Mouse (Mus musculus): ENCODE data around the gene Ctbp1. TPM values are rescaled to one million over a fixed set of nuclear protein-coding genes. Genes with fewer than 3 reads are reported as not detected.

Ctbp1 gene
- polyA plus RNA-seq, 1 experiment from 2014 or later: 139 TPM

- H3K9ac ChIP-seq (ENCODE audit: low read depth, low read length): peak overlapping the region; percentile 88
- peak; percentile 76 for ATAC-seq
- no peaks in the 10 kb centered on the region for H3K9me3 ChIP-seq (ENCODE audit: control insufficient read depth)
- H3K27me3 ChIP-seq (replicated peaks; ENCODE audit: control insufficient read depth, insufficient read depth, low read length): no peaks in the 10 kb centered on the region
- H3K4me3 ChIP-seq (ENCODE audit: low read depth, low read length): peak overlapping the region; percentile 71
- peak overlapping the region; percentile 95 for H3K27ac ChIP-seq (ENCODE audit: low read depth, low read length)
- peaks cover 5% of the 10 kb centered on the region; the same call in 1 of the 2 replicates for H3K4me1 ChIP-seq (replicated peaks; ENCODE audit: control insufficient read depth, insufficient read depth, low read length)
- peaks cover 1% of the 10 kb centered on the region; the same call in 1 of the 2 replicates for H3K36me3 ChIP-seq (ENCODE audit: control insufficient read depth, insufficient read depth)
- H3K4me2 ChIP-seq (replicated peaks; ENCODE audit: low read depth): peak overlapping the region; percentile 79
- under 1% methylated on average over 95 of the region's 97 CpGs for WGBS
- 0 out of 2 replicates have a peak, but pooled peaks have one; percentile 22 for TF ChIP-seq CTCF (IDR thresholded peaks at IDR 0.05; ENCODE audit: low read depth)
Observed at GRCm38 (mm10) chr5:33274085-33274952, 475 bp downstream of the Ctbp1 start.

DNA sequence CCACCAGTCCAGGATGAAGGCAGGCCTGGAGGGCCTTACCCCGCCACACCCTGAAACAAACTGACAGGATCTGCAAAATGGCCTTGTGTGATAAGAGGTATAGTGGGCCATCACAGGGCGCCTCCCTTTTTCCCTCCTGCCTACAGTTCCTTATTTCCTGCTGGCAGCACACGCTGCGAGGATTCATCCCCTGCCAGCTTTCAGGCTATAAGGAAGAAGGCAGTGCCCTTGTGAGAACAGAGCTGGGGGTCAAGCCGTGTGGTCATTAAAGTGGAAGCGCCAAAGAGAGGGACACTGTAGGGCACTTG is 1.1 kb downstream of the Ctbp1 start:
- H3K4me3 ChIP-seq (ENCODE audit: low read depth, low read length): peak overlapping the region; percentile 71
- no peaks in the 10 kb centered on the region for H3K27me3 ChIP-seq (replicated peaks; ENCODE audit: control insufficient read depth, insufficient read depth, low read length)
- H3K4me1 ChIP-seq (replicated peaks; ENCODE audit: control insufficient read depth, insufficient read depth, low read length): peaks cover 5% of the 10 kb centered on the region; the same call in 1 of the 2 replicates
- peak overlapping the region; percentile 88 for H3K9ac ChIP-seq (ENCODE audit: low read depth, low read length)
- H3K36me3 ChIP-seq (ENCODE audit: control insufficient read depth, insufficient read depth): peaks cover 7% of the 10 kb centered on the region
- peak overlapping the region; percentile 95 for H3K27ac ChIP-seq (ENCODE audit: low read depth, low read length)
- peak overlapping the region; percentile 79 for H3K4me2 ChIP-seq (replicated peaks; ENCODE audit: low read depth)
- H3K9me3 ChIP-seq (ENCODE audit: control insufficient read depth): no peaks in the 10 kb centered on the region
- no peak for TF ChIP-seq CTCF (IDR thresholded peaks at IDR 0.05; ENCODE audit: low read depth)
- WGBS: 4% methylated on average over 6 of the region's 6 CpGs
- ATAC-seq: no peak; the same call in none of the 2 replicates

GRCm38 (mm10) chr5:33272845-33273776 is 1.7 kb downstream of the Ctbp1 start:
- TF ChIP-seq CTCF (IDR thresholded peaks at IDR 0.05; ENCODE audit: low read depth): no peak
- 62% methylated on average over 7 of the region's 7 CpGs for WGBS
- Histone ChIP-seq H3K36me3 (ENCODE audit: control insufficient read depth, insufficient read depth) (peaks cover 13% of the 10 kb centered on the region), H3K9ac (ENCODE audit: low read depth, low read length) (no peak overlapping the region), H3K27ac (ENCODE audit: low read depth, low read length) (peak overlapping the region; percentile 95; the same call in 1 of the 2 replicates), H3K4me3 (ENCODE audit: low read depth, low read length) (peak overlapping the region; percentile 71), H3K4me2 (replicated peaks; ENCODE audit: low read depth) (peak overlapping the region; percentile 79), H3K27me3 (replicated peaks; ENCODE audit: control insufficient read depth, insufficient read depth, low read length) (no peaks in the 10 kb centered on the region), H3K4me1 (replicated peaks; ENCODE audit: control insufficient read depth, insufficient read depth, low read length) (peaks cover 5% of the 10 kb centered on the region; the same call in 1 of the 2 replicates), H3K9me3 (ENCODE audit: control insufficient read depth) (no peaks in the 10 kb centered on the region)
- ATAC-seq: no peak

DNA sequence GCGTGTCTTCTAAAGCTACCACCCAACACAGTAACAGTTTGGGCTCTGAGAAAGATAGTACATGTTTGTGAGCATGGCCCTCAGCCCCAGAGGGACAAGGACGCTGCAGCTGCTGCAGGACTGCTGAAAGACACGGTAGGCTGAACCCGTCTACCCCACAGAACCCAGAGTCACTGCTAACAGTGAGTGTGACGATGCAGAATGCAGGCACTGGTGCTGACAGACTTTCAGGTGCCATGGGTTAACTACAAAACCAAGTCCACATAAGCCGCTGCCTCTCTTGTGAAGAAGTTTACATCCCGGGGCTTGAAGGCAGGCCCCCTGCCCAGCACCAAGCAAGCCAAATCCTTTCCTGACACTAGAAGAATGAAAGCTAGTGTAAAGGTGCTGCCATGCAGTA is 2.6 kb downstream of the Ctbp1 start:
- Histone ChIP-seq H3K36me3 (ENCODE audit: control insufficient read depth, insufficient read depth) (peaks cover 23% of the 10 kb centered on the region), H3K27ac (ENCODE audit: low read depth, low read length) (no peak overlapping the region), H3K4me3 (ENCODE audit: low read depth, low read length) (no peak overlapping the region), H3K9me3 (ENCODE audit: control insufficient read depth) (no peaks in the 10 kb centered on the region), H3K27me3 (replicated peaks; ENCODE audit: control insufficient read depth, insufficient read depth, low read length) (no peaks in the 10 kb centered on the region), H3K4me1 (replicated peaks; ENCODE audit: control insufficient read depth, insufficient read depth, low read length) (peaks cover 5% of the 10 kb centered on the region; the same call in 1 of the 2 replicates), H3K4me2 (replicated peaks; ENCODE audit: low read depth) (no peak overlapping the region), H3K9ac (ENCODE audit: low read depth, low read length) (no peak overlapping the region)
- WGBS: 81% methylated on average over 7 of the region's 7 CpGs
- ATAC-seq: no peak
- no peak for TF ChIP-seq CTCF (IDR thresholded peaks at IDR 0.05; ENCODE audit: low read depth)

DNA sequence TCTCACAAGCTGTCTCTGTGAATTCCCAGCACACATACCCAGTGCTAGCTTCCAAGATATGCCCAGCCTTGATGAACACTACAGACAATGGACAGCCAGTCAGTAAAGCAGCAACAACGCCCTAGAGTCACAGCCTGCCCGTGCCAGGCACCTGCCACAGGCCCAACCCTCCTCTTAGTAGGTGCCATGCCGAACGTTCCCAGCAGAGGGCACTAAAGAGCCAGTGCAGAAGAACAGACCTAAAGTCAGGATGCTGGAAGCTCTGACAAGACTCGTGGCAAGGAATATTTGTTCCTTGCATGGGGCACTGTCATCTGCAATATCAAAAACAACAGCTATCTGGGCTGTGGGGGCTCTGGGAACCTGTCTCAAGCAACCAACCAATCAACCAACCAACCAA is 4.2 kb downstream of the Ctbp1 start:
- Histone ChIP-seq H3K4me2 (replicated peaks; ENCODE audit: low read depth) (no peak overlapping the region), H3K27ac (ENCODE audit: low read depth, low read length) (no peak overlapping the region), H3K36me3 (ENCODE audit: control insufficient read depth, insufficient read depth) (peaks cover 37% of the 10 kb centered on the region), H3K27me3 (replicated peaks; ENCODE audit: control insufficient read depth, insufficient read depth, low read length) (no peaks in the 10 kb centered on the region), H3K9me3 (ENCODE audit: control insufficient read depth) (no peaks in the 10 kb centered on the region), H3K4me3 (ENCODE audit: low read depth, low read length) (no peak overlapping the region), H3K9ac (ENCODE audit: low read depth, low read length) (no peak overlapping the region), H3K4me1 (replicated peaks; ENCODE audit: control insufficient read depth, insufficient read depth, low read length) (peaks cover 5% of the 10 kb centered on the region; the same call in 1 of the 2 replicates)
- no peak for ATAC-seq
- WGBS: 5% methylated on average over 5 of the region's 5 CpGs
- peak; percentile 99 for TF ChIP-seq CTCF (IDR thresholded peaks at IDR 0.05; ENCODE audit: low read depth)

GRCm38 (mm10) chr5:33254416-33254815 is 20.4 kb downstream of the Ctbp1 start:
- peaks cover 96% of the 10 kb centered on the region for H3K36me3 ChIP-seq (ENCODE audit: control insufficient read depth, insufficient read depth)
- no peaks in the 10 kb centered on the region for H3K9me3 ChIP-seq (ENCODE audit: control insufficient read depth)
- no peak overlapping the region for H3K9ac ChIP-seq (ENCODE audit: low read depth, low read length)
- TF ChIP-seq CTCF (IDR thresholded peaks at IDR 0.05; ENCODE audit: low read depth): no peak
- no peak for ATAC-seq
- WGBS: 76% methylated on average over 5 of the region's 5 CpGs
- H3K4me2 ChIP-seq (replicated peaks; ENCODE audit: low read depth): no peak overlapping the region
- H3K27me3 ChIP-seq (replicated peaks; ENCODE audit: control insufficient read depth, insufficient read depth, low read length): no peaks in the 10 kb centered on the region
- H3K4me3 ChIP-seq (ENCODE audit: low read depth, low read length): no peak overlapping the region
- no peaks in the 10 kb centered on the region for H3K4me1 ChIP-seq (replicated peaks; ENCODE audit: control insufficient read depth, insufficient read depth, low read length)
- H3K27ac ChIP-seq (ENCODE audit: low read depth, low read length): no peak overlapping the region
